Mouse (Mus musculus): ENCODE results near the gene Gm281. TPM values are rescaled to one million over a fixed set of nuclear protein-coding genes. Genes with fewer than 3 reads are reported as not detected.

Gm281 gene
- total RNA-seq, 2 experiments from 2014 or later = 0.13 TPM; not detected in 1

DNA sequence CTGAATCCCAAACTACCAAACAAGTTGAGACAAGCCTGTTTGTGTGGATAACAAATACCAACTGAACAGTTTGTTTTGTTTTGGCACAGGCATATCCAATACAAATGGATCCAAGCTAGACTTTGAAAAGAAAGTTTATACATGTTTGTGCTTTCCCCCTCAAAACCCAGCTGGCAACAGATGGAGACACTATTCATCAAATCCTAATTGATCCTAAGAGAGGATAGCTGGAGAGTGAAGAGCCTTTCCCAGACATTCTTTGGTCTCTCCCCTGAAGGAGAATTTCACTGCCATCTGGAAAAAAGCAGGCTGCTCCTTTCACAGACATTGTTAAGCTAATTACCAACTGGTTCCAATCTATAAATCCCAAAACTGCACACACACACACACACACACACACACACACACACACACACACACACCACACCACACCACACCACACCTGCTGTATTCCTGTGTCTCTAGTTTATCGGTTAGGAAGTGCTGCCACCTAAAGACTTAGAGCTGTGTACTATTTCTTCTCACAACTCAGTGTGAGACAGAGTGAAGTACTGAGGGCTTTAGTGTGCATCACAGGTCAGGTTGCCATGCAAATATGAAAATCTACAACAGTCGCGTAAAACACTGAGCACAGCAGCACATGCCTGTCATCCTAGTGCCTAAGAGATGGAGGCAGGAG lies 101.3 kb downstream of the Gm281 start:
- no peak for DNase-seq

DNA sequence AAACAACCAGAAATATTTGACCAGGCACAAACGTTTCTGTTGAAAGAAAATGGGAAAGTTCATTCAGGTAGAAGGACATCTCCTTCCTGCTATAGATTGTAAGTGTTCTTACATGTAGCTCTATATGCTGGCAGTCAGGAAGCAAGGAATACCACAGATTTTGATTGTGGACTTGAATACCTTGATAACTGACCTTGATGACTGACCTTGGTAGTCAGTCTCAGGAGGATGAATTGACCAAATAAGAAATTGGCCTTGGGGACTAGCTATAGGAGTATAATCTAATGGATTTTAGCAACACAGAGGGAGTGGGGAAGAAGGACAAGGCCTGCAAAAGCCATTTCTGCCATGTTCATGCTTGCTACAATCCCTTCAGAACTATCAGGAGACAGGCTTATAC lies 123.8 kb downstream of the Gm281 start:
- no peak for DNase-seq

DNA sequence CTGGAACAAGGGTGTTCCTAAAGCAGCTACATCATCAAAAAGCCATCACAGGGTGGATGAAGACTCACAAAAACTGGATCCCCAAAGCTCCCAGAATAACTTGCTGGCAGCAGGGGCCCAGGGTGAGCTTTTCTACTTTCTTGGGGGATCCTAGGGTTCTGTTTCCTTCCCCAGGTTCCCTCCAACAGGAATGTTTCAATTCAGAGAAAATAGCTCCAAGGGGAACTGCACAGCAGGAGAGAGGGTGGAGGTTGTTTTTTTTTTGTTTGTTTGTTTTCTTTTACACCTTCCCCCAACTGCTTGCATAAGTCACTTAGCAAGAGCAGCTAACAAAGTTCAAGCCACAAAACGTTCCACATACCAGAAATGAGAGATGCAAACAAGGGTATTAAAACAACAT lies 124.3 kb downstream of the Gm281 start:
- DNase-seq = no peak

DNA sequence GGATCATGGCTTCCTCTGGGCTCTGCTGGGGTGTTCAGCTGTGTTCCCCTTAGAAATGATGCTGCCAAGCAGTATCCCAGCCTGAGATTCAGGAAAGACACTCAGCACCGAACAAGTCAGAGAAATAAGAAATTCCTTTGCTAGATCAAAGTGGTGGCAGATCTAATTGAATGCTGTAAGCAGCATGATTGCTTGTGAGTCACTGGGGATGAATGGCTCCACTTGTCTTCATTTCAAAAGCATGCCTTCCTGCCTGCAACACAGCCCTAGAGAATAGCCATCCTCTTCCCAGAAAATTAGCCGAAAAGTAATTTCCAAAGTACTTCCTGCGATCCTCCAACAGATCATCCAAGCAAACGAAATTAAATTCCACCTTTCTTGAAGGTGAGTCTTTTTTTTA lies 131.3 kb downstream of the Gm281 start:
- no peak for DNase-seq

DNA sequence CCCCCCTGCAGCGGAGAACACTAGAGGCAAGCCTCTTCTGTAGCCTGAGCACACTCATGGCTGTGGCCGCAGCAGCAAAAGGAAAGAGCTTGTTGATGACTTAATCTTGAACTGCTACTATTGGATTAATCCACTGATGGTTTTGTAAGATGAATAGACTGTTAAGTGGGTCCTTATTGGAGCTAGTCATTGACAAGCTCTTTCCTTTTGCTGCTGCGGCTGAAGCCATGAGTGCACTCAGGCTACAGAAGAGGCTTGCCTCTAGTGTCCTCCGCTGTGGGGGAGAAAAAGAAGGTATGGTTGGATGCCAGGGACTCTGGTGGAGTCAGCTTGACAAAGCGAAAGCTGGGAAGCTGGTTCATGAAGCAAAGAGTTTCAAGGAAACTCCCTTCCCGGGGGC lies 135.9 kb downstream of the Gm281 start:
- no peak for DNase-seq

DNA sequence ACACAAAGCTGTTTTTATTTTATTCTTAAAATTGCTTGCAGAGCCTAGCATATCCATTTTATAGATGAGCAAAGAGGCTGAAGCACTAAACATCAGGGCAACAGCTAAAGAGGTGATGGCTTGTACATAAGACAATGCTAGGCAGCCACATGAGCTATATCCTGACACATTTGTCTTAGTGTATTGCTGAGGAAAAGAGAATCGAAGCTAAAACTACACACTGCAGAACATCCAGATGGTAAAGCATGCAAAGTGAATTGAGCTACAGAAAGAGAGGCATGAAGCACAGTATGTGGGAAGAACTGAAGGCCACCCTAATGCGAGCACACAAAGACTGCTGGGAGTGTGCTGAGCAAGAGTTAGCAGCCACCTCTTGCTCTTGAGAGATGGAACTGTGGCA lies 143.1 kb downstream of the Gm281 start:
- DNase-seq = no peak

DNA sequence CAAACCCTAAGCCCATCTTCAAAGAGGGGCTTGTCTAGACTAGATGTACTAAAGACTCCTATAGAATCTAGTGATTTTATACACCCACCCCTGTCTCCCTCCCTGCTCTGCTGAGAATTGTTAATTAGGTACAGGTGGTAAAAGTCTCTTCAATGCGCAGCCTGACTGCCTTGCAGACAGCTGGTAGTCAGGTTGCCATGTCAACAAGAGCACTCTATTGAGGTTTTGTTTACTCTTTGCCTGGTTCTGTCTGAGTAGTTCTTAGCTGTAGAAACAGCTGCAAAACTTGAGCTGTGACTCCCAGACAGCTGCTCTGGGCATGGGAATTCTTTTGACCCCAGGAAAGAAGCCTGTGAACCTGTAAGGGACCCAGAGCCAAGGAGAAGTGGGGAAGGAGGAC lies 143.6 kb downstream of the Gm281 start:
- no peak for DNase-seq

Small RNA genes within 50 kb of the gene (microRNA-seq; reads per million reads assigned to microRNA genes)
- gene Gm27506 = 0 reads per million in 2 experiments

Other genes starting within 250 kb of the Gm281 start
- gene Sntn, start 243.6 kb downstream of the Gm281 start, total RNA-seq (2021) = not detected
- gene Atxn7, start 47.0 kb upstream of the Gm281 start, total RNA-seq (2021) = 10 to 100 TPM; 14.0 to 16.6 TPM
- gene Thoc7, start 47.4 kb upstream of the Gm281 start, total RNA-seq (2021) = 10 to 100 TPM; 84.5 to 89.7 TPM
- gene Psmd6, start 206.5 kb upstream of the Gm281 start, total RNA-seq (2021) = 10 to 100 TPM; 85.5 to 89.7 TPM

Measured in heart, adult 18-20 months (tissue).